Mouse (Mus musculus) heart, adult 2 months (tissue): ENCODE measurements at regions not wholly inside any gene's neighbourhood (a gene's known extent, or its start where the extent isn't known, plus 50 kb on each side); places are given as distances from the start of the nearest gene placed in this dataset.

ENCODE experiments used
- DNase-seq, 2 experiments: peaks; one replicate each; pipeline ENCODE4 v3.0.0; 2021
- H3K27ac ChIP-seq: fragments of 200-600 bp; 2 replicates; pipeline ENCODE4 v1.8.1; 2022
- H3K27me3 ChIP-seq: fragments of 200-500 bp; 2 replicates; pipeline ENCODE4 v1.6.1; 2012; ENCODE audit warnings: mild to moderate bottlenecking, low read length, inconsistent platforms, mixed read lengths; ENCODE audit not compliant: control insufficient read depth, insufficient read depth
- H3K36me3 ChIP-seq: fragments of 200-500 bp; 2 replicates; pipeline ENCODE4 v1.6.1; 2012; ENCODE audit warnings: low read length, inconsistent platforms; ENCODE audit not compliant: control insufficient read depth, insufficient read depth
- H3K4me1 ChIP-seq: fragments of 200-500 bp; 2 replicates; pipeline ENCODE4 v1.6.1; 2011; ENCODE audit warnings: low read length; ENCODE audit not compliant: control insufficient read depth, insufficient read depth
- H3K4me3 ChIP-seq: fragments of 200-600 bp; 2 replicates; pipeline ENCODE4 v1.8.1; 2022
- H3K79me2 ChIP-seq: fragments of 200-500 bp; replicated peaks from 2 replicates; pipeline ENCODE4 v1.6.1; 2012; ENCODE audit warnings: mild to moderate bottlenecking, inconsistent platforms, low read length, moderate library complexity, mixed read lengths; ENCODE audit not compliant: control insufficient read depth, insufficient read depth
- H3K9ac ChIP-seq: fragments of 200-500 bp; 2 replicates; pipeline ENCODE4 v1.6.1; 2012; ENCODE audit warnings: low read depth, mild to moderate bottlenecking, control low read depth, inconsistent platforms, low read length, mixed read lengths
- CTCF ChIP-seq: fragments of 200-600 bp; IDR thresholded peaks from 2 replicates; pipeline ENCODE4 v1.8.1; 2022; ENCODE audit warnings: antibody characterized with exemption, mild to moderate bottlenecking, moderate library complexity
- EP300 ChIP-seq: fragments of 200-500 bp; IDR thresholded peaks from 2 replicates; pipeline ENCODE4 v1.6.1; 2011; ENCODE audit warnings: low read depth, low read length, control low read depth; ENCODE audit not compliant: insufficient read depth
- POLR2A ChIP-seq: fragments of 200-500 bp; IDR thresholded peaks from 2 replicates; pipeline ENCODE4 v1.6.1; 2011; ENCODE audit warnings: mild to moderate bottlenecking, low read depth, low read length, control low read depth; ENCODE audit not compliant: insufficient read depth
- WGBS: fragments of 180-500 bp; shearing (Covaris S2); methylation state at CpG from one replicate; pipeline ENCODE4 v1.1.7; 2018; 5-methylcytosine and 5-hydroxymethylcytosine counted together
- intact Hi-C: fragments of 180-260 bp; cut with DNase I; formaldehyde crosslinking; loops from one replicate; pipeline ENCODE4 v1.15.1; 2025

GRCm38 (mm10) chr15:59187566-59187965, 298.5 kb downstream of the Gm49356 start:
- DNase-seq: no peak
- no peak overlapping the region for H3K4me3 ChIP-seq
- WGBS: 42% methylated on average over 4 of the region's 4 CpGs
- H3K4me1 ChIP-seq: peaks cover 10% of the 10 kb centered on the region
- H3K27ac ChIP-seq: no peak overlapping the region
- no peak overlapping the region for H3K9ac ChIP-seq
- H3K27me3 ChIP-seq: no peaks in the 10 kb centered on the region
- H3K36me3 ChIP-seq: no peaks in the 10 kb centered on the region
- TF ChIP-seq POLR2A: no peak
- TF ChIP-seq EP300: no peak
- no peak for TF ChIP-seq CTCF
- no peaks in the 10 kb centered on the region for H3K79me2 ChIP-seq
- intact Hi-C loops: no loop called here

GRCm38 (mm10) chr15:59188371-59188770, 299.3 kb downstream of the Gm49356 start:
- intact Hi-C loops: no loop called here
- no peak overlapping the region; the same call in 1 of the 2 replicates for H3K27ac ChIP-seq
- H3K27me3 ChIP-seq: no peaks in the 10 kb centered on the region
- H3K79me2 ChIP-seq: no peaks in the 10 kb centered on the region
- no peaks in the 10 kb centered on the region for H3K36me3 ChIP-seq
- H3K4me1 ChIP-seq: peaks cover 10% of the 10 kb centered on the region
- no peak overlapping the region for H3K9ac ChIP-seq
- H3K4me3 ChIP-seq: no peak overlapping the region
- TF ChIP-seq POLR2A (no peak), CTCF (no peak), EP300 (no peak)
- 45% methylated on average over 4 of the region's 4 CpGs for WGBS
- DNase-seq: no peak

- H3K4me1 ChIP-seq: peaks cover 14% of the 10 kb centered on the region
- intact Hi-C loops: no loop called here
- peak overlapping the region; percentile 51 for H3K27ac ChIP-seq
- no peak overlapping the region for H3K4me3 ChIP-seq
- 41% methylated on average over 5 of the region's 5 CpGs for WGBS
- no peak for DNase-seq
- no peaks in the 10 kb centered on the region for H3K79me2 ChIP-seq
- H3K9ac ChIP-seq: no peak overlapping the region
- no peaks in the 10 kb centered on the region for H3K36me3 ChIP-seq
- H3K27me3 ChIP-seq: no peaks in the 10 kb centered on the region
- TF ChIP-seq EP300 (no peak), CTCF (no peak), POLR2A (no peak)
These were observed 301.4 kb downstream of the Gm49356 start for GRCm38 (mm10) chr15:59190511-59190910.

GRCm38 (mm10) chr15:59194421-59194820, 305.3 kb downstream of the Gm49356 start:
- peak; percentile 71 to 86 for DNase-seq
- H3K9ac ChIP-seq: no peak overlapping the region
- intact Hi-C loops: loop anchor here (2.0 kb wide), 1 partner anchor 22 kb away; no protein-coding TSS in a partner anchor
- H3K36me3 ChIP-seq: peaks cover 4% of the 10 kb centered on the region
- TF ChIP-seq POLR2A (no peak), CTCF (peak; percentile 56)
- no peaks in the 10 kb centered on the region for H3K27me3 ChIP-seq
- no peak overlapping the region for H3K4me3 ChIP-seq
- peaks cover 23% of the 10 kb centered on the region for H3K4me1 ChIP-seq
- WGBS: 34% methylated on average over 10 of the region's 10 CpGs
- no peaks in the 10 kb centered on the region for H3K79me2 ChIP-seq
- peak overlapping the region; percentile 62 for H3K27ac ChIP-seq

GRCm38 (mm10) chr15:59196351-59196750, 307.3 kb downstream of the Gm49356 start:
- Histone ChIP-seq H3K4me1 (peaks cover 22% of the 10 kb centered on the region), H3K79me2 (no peaks in the 10 kb centered on the region), H3K27ac (peak overlapping the region; percentile 95), H3K36me3 (peaks cover 4% of the 10 kb centered on the region), H3K27me3 (no peaks in the 10 kb centered on the region), H3K4me3 (no peak overlapping the region), H3K9ac (no peak overlapping the region)
- no peak for DNase-seq
- no peak for TF ChIP-seq EP300
- TF ChIP-seq CTCF: no peak
- no peak for TF ChIP-seq POLR2A
- WGBS: 82% methylated on average over 5 of the region's 5 CpGs
- intact Hi-C loops: loop anchor here (5.0 kb wide), 1 partner anchor 59 kb away; no protein-coding TSS in a partner anchor

GRCm38 (mm10) chr15:59197455-59198391, 308.6 kb downstream of the Gm49356 start:
- peak; percentile 69 to 83 for DNase-seq
- H3K4me1 ChIP-seq: peaks cover 30% of the 10 kb centered on the region
- 0 out of 2 replicates have a peak overlapping the region, but pooled peaks have one; percentile 14 for H3K9ac ChIP-seq
- peak overlapping the region; percentile 95 for H3K27ac ChIP-seq
- intact Hi-C loops: loop anchor here (5.0 kb wide), 1 partner anchor 60 kb away; no protein-coding TSS in a partner anchor
- H3K36me3 ChIP-seq: peaks cover 4% of the 10 kb centered on the region
- peak overlapping the region; percentile 31 for H3K4me3 ChIP-seq
- no peaks in the 10 kb centered on the region for H3K27me3 ChIP-seq
- WGBS: 2% methylated on average over 7 of the region's 7 CpGs
- no peaks in the 10 kb centered on the region for H3K79me2 ChIP-seq
- peak; percentile 48; the same call in 1 of the 2 replicates for TF ChIP-seq POLR2A
- no peak for TF ChIP-seq CTCF
